Mouse (Mus musculus) embryonic fibroblast, embryonic 13.5 days (primary cell): ENCODE data around the gene Ppp4r3b.

ENCODE experiments used
- CTCF ChIP-seq: IDR thresholded peaks from 2 replicates; pipeline ENCODE4 v1.5.1; 2011; ENCODE audit warnings: mild to moderate bottlenecking, control low read depth, low read length, moderate library complexity, borderline replicate concordance; ENCODE audit not compliant: insufficient read depth
- POLR2A ChIP-seq: IDR thresholded peaks from 2 replicates; pipeline ENCODE4 v1.6.1; 2011; ENCODE audit warnings: low read depth, mild to moderate bottlenecking, control low read depth, low read length, moderate library complexity

DNA sequence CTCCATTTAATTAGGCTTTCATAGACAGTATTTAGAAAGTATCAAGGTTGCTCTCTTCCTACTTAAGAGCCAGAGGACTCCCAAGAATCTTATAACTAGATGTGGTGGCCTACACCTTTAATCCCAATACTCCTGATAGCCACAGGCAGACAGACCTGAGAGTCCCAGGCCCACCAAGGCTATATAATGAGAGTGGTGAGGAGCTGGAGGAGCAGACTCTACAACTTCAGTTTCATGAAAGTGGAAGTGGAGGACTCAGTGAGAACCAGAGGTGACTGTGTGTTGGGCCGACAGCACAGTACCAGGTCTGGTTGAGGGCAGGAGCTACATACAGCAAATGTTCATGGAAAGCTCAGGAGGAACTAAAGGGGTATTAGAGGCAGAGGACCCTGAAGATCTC is 75.0 kb downstream of the Ppp4r3b start:
- no peak for TF ChIP-seq CTCF
- TF ChIP-seq POLR2A: no peak
